Mouse (Mus musculus): ENCODE measurements around the gene Dyrk1b. TPM values are rescaled to one million over a fixed set of nuclear protein-coding genes. Genes with fewer than 3 reads are reported as not detected.

Gene Dyrk1b
- polyA plus RNA-seq, 1 experiment from 2014 or later = 19.6 TPM

- Histone ChIP-seq H3K27me3 (ENCODE audit: control insufficient read depth, insufficient read depth, low read length) (no peaks in the 10 kb centered on the region), H3K36me3 (ENCODE audit: control insufficient read depth, insufficient read depth, low read length) (peaks cover 54% of the 10 kb centered on the region), H3K4me3 (ENCODE audit: low read depth, low read length) (no peak overlapping the region), H3K27ac (ENCODE audit: low read depth, low read length) (no peak overlapping the region), H3K9me3 (ENCODE audit: control insufficient read depth, low read length) (no peaks in the 10 kb centered on the region), H3K4me2 (ENCODE audit: low read depth) (no peak overlapping the region), H3K9ac (ENCODE audit: low read length) (no peak overlapping the region), H3K4me1 (ENCODE audit: control insufficient read depth, insufficient read depth, low read length) (0 out of 2 replicates have a peak, but pooled peaks cover under 1% of the 10 kb centered on the region)
- 95% methylated on average over 14 of the region's 14 CpGs for WGBS
- no peak for ATAC-seq (ENCODE audit: insufficient read depth, low FRiP score, low TSS enrichment)
- DNase-seq (ENCODE audit: low spot score) = no peak
These were observed 6.6 kb downstream of the Dyrk1b start for GRCm38 (mm10) chr7:28185884-28186283.

GRCm38 (mm10) chr7:28186631-28187030, 7.4 kb downstream of the Dyrk1b start:
- Histone ChIP-seq H3K9ac (ENCODE audit: low read length) (no peak overlapping the region), H3K36me3 (ENCODE audit: control insufficient read depth, insufficient read depth, low read length) (peaks cover 52% of the 10 kb centered on the region), H3K4me1 (ENCODE audit: control insufficient read depth, insufficient read depth, low read length) (no peaks in the 10 kb centered on the region)

GRCm38 (mm10) chr7:28191489-28191888, 12.2 kb downstream of the Dyrk1b start:
- ATAC-seq (ENCODE audit: insufficient read depth, low FRiP score, low TSS enrichment) (no peak), DNase-seq (ENCODE audit: low spot score) (no peak)
- Histone ChIP-seq H3K9me3 (ENCODE audit: control insufficient read depth, low read length) (no peaks in the 10 kb centered on the region), H3K4me3 (ENCODE audit: low read depth, low read length) (no peak overlapping the region), H3K27me3 (ENCODE audit: control insufficient read depth, insufficient read depth, low read length) (no peaks in the 10 kb centered on the region), H3K9ac (ENCODE audit: low read length) (no peak overlapping the region), H3K4me2 (ENCODE audit: low read depth) (no peak overlapping the region), H3K27ac (ENCODE audit: low read depth, low read length) (no peak overlapping the region), H3K4me1 (ENCODE audit: control insufficient read depth, insufficient read depth, low read length) (no peaks in the 10 kb centered on the region), H3K36me3 (ENCODE audit: control insufficient read depth, insufficient read depth, low read length) (peaks cover 24% of the 10 kb centered on the region)
- 94% methylated on average over 3 of the region's 3 CpGs for WGBS

More at GRCm38 (mm10) chr7:28186631-28187030, 7.4 kb downstream of the Dyrk1b start:
- H3K9me3 ChIP-seq (ENCODE audit: control insufficient read depth, low read length) = no peaks in the 10 kb centered on the region
- no peak overlapping the region for H3K27ac ChIP-seq (ENCODE audit: low read depth, low read length)
- no peak for ATAC-seq (ENCODE audit: insufficient read depth, low FRiP score, low TSS enrichment)
- DNase-seq (ENCODE audit: low spot score) = no peak
- no peak overlapping the region for H3K4me2 ChIP-seq (ENCODE audit: low read depth)
- WGBS = 87% methylated on average over 8 of the region's 8 CpGs
- H3K4me3 ChIP-seq (ENCODE audit: low read depth, low read length) = no peak overlapping the region
- no peaks in the 10 kb centered on the region for H3K27me3 ChIP-seq (ENCODE audit: control insufficient read depth, insufficient read depth, low read length)

GRCm38 (mm10) chr7:28191903-28192302, 12.6 kb downstream of the Dyrk1b start:
- Histone ChIP-seq H3K36me3 (ENCODE audit: control insufficient read depth, insufficient read depth, low read length) (peaks cover 19% of the 10 kb centered on the region), H3K9ac (ENCODE audit: low read length) (no peak overlapping the region), H3K27ac (ENCODE audit: low read depth, low read length) (no peak overlapping the region), H3K9me3 (ENCODE audit: control insufficient read depth, low read length) (no peaks in the 10 kb centered on the region), H3K4me1 (ENCODE audit: control insufficient read depth, insufficient read depth, low read length) (no peaks in the 10 kb centered on the region), H3K4me3 (ENCODE audit: low read depth, low read length) (no peak overlapping the region), H3K4me2 (ENCODE audit: low read depth) (no peak overlapping the region), H3K27me3 (ENCODE audit: control insufficient read depth, insufficient read depth, low read length) (no peaks in the 10 kb centered on the region)
- no peak for ATAC-seq (ENCODE audit: insufficient read depth, low FRiP score, low TSS enrichment)
- DNase-seq (ENCODE audit: low spot score) = no peak
- 93% methylated on average over 1 of the region's 1 CpGs for WGBS

- Histone ChIP-seq H3K4me2 (ENCODE audit: low read depth) (no peak overlapping the region), H3K9ac (ENCODE audit: low read length) (no peak overlapping the region), H3K36me3 (ENCODE audit: control insufficient read depth, insufficient read depth, low read length) (no peaks in the 10 kb centered on the region; the same call in none of the 2 replicates), H3K27ac (ENCODE audit: low read depth, low read length) (no peak overlapping the region), H3K27me3 (ENCODE audit: control insufficient read depth, insufficient read depth, low read length) (no peaks in the 10 kb centered on the region), H3K4me3 (ENCODE audit: low read depth, low read length) (no peak overlapping the region), H3K9me3 (ENCODE audit: control insufficient read depth, low read length) (no peaks in the 10 kb centered on the region), H3K4me1 (ENCODE audit: control insufficient read depth, insufficient read depth, low read length) (no peaks in the 10 kb centered on the region)
- ATAC-seq (ENCODE audit: insufficient read depth, low FRiP score, low TSS enrichment) (no peak), DNase-seq (ENCODE audit: low spot score) (no peak)
- WGBS = 82% methylated on average over 5 of the region's 5 CpGs
These were observed 16.3 kb downstream of the Dyrk1b start for GRCm38 (mm10) chr7:28195414-28196098.

DNA sequence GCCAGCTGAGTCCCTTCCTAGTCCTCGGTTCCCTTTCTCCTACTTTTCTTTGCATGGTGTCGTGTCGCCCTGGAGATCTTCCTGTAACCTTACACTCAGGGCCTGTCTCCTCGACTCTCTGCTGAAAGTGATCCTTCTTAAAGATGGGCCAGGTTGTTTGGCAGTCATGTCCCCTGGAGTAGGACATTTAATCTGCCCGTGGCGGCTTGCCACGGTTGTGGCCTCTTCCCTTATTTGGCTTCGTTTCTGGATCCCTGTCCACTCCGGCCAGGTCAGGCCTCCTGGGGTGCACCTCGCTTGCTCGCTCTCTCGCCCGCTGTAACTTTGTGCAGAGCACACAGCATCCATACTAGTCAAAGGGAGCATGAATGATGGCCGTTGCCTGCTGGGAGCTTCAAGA, 17.3 kb downstream of the Dyrk1b start:
- Histone ChIP-seq H3K27ac (ENCODE audit: low read depth, low read length) (no peak overlapping the region), H3K9me3 (ENCODE audit: control insufficient read depth, low read length) (no peaks in the 10 kb centered on the region), H3K4me3 (ENCODE audit: low read depth, low read length) (no peak overlapping the region), H3K9ac (ENCODE audit: low read length) (no peak overlapping the region), H3K27me3 (ENCODE audit: control insufficient read depth, insufficient read depth, low read length) (no peaks in the 10 kb centered on the region), H3K4me1 (ENCODE audit: control insufficient read depth, insufficient read depth, low read length) (no peaks in the 10 kb centered on the region), H3K36me3 (ENCODE audit: control insufficient read depth, insufficient read depth, low read length) (no peaks in the 10 kb centered on the region; the same call in none of the 2 replicates), H3K4me2 (ENCODE audit: low read depth) (no peak overlapping the region)
- 51% methylated on average over 14 of the region's 14 CpGs for WGBS
- ATAC-seq (ENCODE audit: insufficient read depth, low FRiP score, low TSS enrichment) (no peak), DNase-seq (ENCODE audit: low spot score) (no peak)

DNA sequence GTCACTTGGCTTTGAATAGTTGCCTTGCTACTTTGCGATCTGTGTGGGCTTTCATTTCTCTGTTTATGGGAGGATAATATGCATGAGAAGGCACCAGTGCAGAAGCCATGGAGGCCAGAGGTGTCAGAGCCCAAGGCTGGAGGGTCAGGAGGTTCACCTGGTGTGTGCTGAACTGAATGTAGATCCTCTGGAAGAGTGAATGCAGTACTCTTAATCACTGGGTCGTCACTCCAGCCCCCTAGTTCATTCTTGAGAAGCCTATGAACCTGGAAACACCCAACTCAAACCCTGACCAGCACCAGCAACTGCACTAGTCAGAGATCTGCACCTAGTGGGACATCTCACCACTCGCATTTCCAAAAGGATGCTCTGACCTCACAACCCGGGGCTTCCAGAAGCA, 19.8 kb downstream of the Dyrk1b start:
- H3K36me3 ChIP-seq (ENCODE audit: control insufficient read depth, insufficient read depth, low read length) = no peaks in the 10 kb centered on the region; the same call in 1 of the 2 replicates
- no peaks in the 10 kb centered on the region for H3K27me3 ChIP-seq (ENCODE audit: control insufficient read depth, insufficient read depth, low read length)
- 79% methylated on average over 4 of the region's 4 CpGs for WGBS
- no peak overlapping the region for H3K27ac ChIP-seq (ENCODE audit: low read depth, low read length)
- no peak overlapping the region for H3K4me3 ChIP-seq (ENCODE audit: low read depth, low read length)
- no peak overlapping the region for H3K9ac ChIP-seq (ENCODE audit: low read length)
- DNase-seq (ENCODE audit: low spot score) = no peak
- no peak overlapping the region for H3K4me2 ChIP-seq (ENCODE audit: low read depth)
- H3K4me1 ChIP-seq (ENCODE audit: control insufficient read depth, insufficient read depth, low read length) = no peaks in the 10 kb centered on the region
- ATAC-seq (ENCODE audit: insufficient read depth, low FRiP score, low TSS enrichment) = no peak
- no peaks in the 10 kb centered on the region for H3K9me3 ChIP-seq (ENCODE audit: control insufficient read depth, low read length)

DNA sequence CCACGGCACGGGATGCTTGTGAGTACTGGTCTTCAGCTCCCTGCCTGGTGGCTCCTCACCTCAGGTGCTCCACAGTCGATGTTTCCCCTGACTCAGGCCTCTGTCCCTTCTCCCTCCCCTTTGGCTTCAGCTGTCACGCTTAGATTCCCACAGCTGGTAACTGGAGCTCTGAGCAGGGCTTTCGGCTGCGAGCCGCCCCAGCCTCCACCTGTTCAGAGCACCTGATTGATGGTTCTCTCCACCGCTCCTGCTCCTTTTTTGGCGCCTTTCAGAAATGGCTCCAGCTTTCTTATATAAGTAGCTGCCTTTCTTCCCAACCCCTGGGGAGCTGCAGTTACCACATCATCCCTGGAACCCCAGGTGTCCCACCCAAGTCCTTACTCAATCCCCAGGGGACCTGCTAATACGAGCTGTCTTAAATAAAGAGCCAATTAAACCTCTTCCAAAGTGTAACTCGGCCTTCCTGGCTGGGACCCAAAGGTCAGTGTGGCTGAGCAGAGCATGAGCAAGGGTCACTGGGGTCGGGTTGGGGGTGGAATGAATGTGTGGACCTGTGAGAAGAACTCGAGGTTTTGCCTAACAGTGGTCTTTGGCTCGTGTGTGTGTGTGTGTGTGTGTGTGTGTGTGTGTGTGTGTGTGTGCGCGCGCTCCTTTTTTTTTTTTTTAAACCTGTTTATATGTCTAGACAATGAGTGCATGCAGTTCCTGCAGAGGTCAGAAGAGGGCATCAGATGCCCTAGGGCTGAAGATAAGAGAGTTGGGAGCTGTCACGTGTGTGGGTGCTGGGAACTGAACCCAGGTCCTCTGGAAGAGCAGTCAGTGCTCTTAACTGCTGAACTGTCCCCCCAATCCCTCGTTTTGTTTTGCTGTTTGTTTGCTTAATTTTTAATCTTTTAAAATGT, 24.2 kb downstream of the Dyrk1b start:
- Histone ChIP-seq H3K9me3 (ENCODE audit: control insufficient read depth, low read length) (no peaks in the 10 kb centered on the region), H3K4me3 (ENCODE audit: low read depth, low read length) (no peak overlapping the region), H3K36me3 (ENCODE audit: control insufficient read depth, insufficient read depth, low read length) (no peaks in the 10 kb centered on the region), H3K4me2 (ENCODE audit: low read depth) (no peak overlapping the region), H3K4me1 (ENCODE audit: control insufficient read depth, insufficient read depth, low read length) (no peaks in the 10 kb centered on the region), H3K27ac (ENCODE audit: low read depth, low read length) (no peak overlapping the region), H3K9ac (ENCODE audit: low read length) (no peak overlapping the region), H3K27me3 (ENCODE audit: control insufficient read depth, insufficient read depth, low read length) (no peaks in the 10 kb centered on the region)
- WGBS = 52% methylated on average over 16 of the region's 19 CpGs
- DNase-seq (ENCODE audit: low spot score) (no peak), ATAC-seq (ENCODE audit: insufficient read depth, low FRiP score, low TSS enrichment) (no peak)

Measured in neural tube, embryonic 11.5 days (tissue).